Mouse (Mus musculus) olfactory bulb, adult 2 months (tissue): Measurements from ENCODE around the gene Tex10.

Experiments used
- CTCF ChIP-seq: fragments of 200-500 bp; IDR thresholded peaks from 2 replicates; pipeline ENCODE4 v1.5.1; 2012; ENCODE audit warnings: low read depth, mild to moderate bottlenecking, low read length, moderate library complexity; ENCODE audit not compliant: insufficient read depth
- POLR2A ChIP-seq: fragments of 200-500 bp; IDR thresholded peaks from 2 replicates; pipeline ENCODE4 v1.6.1; 2012; ENCODE audit warnings: mild to moderate bottlenecking, low read depth, low read length, moderate library complexity; ENCODE audit not compliant: insufficient read depth

- TF ChIP-seq CTCF (no peak), POLR2A (no peak)
These were observed 14.8 kb downstream of the Tex10 start for GRCm38 (mm10) chr4:48458436-48458835.
